Mouse (Mus musculus): ENCODE results near the gene Cyyr1.

DNA sequence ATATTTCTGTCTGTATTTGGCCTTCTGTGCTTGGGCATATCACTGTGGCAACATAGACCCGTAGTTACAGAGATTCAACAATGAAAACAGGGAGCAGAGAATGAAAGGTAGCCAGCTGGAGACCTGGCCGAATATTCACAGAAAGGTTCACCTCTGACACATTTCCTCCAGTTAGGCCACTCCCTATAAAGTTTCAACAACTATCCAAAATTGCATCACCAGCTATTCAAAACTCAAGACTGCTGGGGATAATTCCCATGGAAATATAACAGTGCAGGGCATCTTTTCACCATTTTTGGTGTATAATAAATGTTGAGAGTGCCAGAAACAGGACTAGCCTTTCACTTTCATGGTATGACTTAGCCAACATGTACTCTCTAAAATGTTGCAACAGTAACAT, 130.3 kb downstream of the Cyyr1 start:
- TF ChIP-seq ELF1 (IDR thresholded peaks at IDR 0.05; ENCODE audit: low read depth, low read length) (no peak), MXI1 (IDR thresholded peaks at IDR 0.05; ENCODE audit: low read depth, low read length) (no peak), POLR2A (IDR thresholded peaks at IDR 0.05; ENCODE audit: low read depth, low read length) (no peak), CTCF (conservative IDR thresholded peaks at IDR 0.05 in 1 of 2, IDR thresholded peaks at IDR 0.05 in 1 of 2; ENCODE audit: low read depth in 2 of 2, low read length in 2 of 2) (no peak), PAX5 (IDR thresholded peaks at IDR 0.05; ENCODE audit: low read length) (no peak), NRF1 (IDR thresholded peaks at IDR 0.05; ENCODE audit: low read depth, low read length) (no peak), POLR2AphosphoS2 (IDR thresholded peaks at IDR 0.05; ENCODE audit: low read depth, low read length) (no peak), UBTF (IDR thresholded peaks at IDR 0.05; ENCODE audit: low read depth, low read length) (no peak), RAD21 (IDR thresholded peaks at IDR 0.05; ENCODE audit: low read depth, low read length) (no peak), ZNF384 (IDR thresholded peaks at IDR 0.05; ENCODE audit: low read depth, low read length) (no peak), MAX (IDR thresholded peaks at IDR 0.05; ENCODE audit: low read length) (no peak), EP300 (IDR thresholded peaks at IDR 0.05; ENCODE audit: low read length) (no peak), CHD2 (IDR thresholded peaks at IDR 0.05; ENCODE audit: low read length) (no peak), MAZ (IDR thresholded peaks at IDR 0.05; ENCODE audit: low read depth, low read length) (no peak)

Measured in CH12.LX (cell line).